8 mouse cellular contexts compared by ENCODE assay signal in genomic region chr4:148591637-148592380, GRCm38 (mm10). TPM values are rescaled to one million over a fixed set of nuclear protein-coding genes. Genes with fewer than 3 reads are reported as not detected.
DNase-seq lines count a peak whose midpoint lies in the region; ATAC-seq and TF ChIP-seq lines count a peak whose summit lies in the region.

No protein-coding gene starts in this region.

- peak overlapping the region; percentile 76 for H3K4me2 ChIP-seq in forebrain, postnatal 0 days (ENCODE audit: low read depth)
- peak overlapping the region; percentile 97 for H3K4me2 ChIP-seq in liver, embryonic 15.5 days

- DNase-seq in heart, embryonic 10.5 days (ENCODE audit: low spot score): peak; percentile 80
- DNase-seq in heart, adult 8-10 months (ENCODE audit: low spot score): no peak
- DNase-seq in 3134 (ENCODE audit: extremely low read depth, insufficient read length, low spot score): peak; percentile 64
- peak; percentile 63 for DNase-seq in forebrain, postnatal 0 days
- DNase-seq in skeletal muscle tissue, adult 2 months (ENCODE audit: low read depth, low spot score): peak; percentile 54
- DNase-seq in thymus, postnatal 14 days: no peak

- peak; percentile 42 for ATAC-seq in forebrain, postnatal 0 days
- peak; percentile 43 for ATAC-seq in liver, embryonic 15.5 days (ENCODE audit: insufficient read depth)

- peak overlapping the region; percentile 69 for H3K9ac ChIP-seq in forebrain, postnatal 0 days
- peak overlapping the region; percentile 72 for H3K9ac ChIP-seq in liver, embryonic 15.5 days

- H3K4me3 ChIP-seq in heart, embryonic 10.5 days: peak overlapping the region; percentile 76
- H3K4me3 ChIP-seq in bone marrow, adult 2 months (replicated peaks; ENCODE audit: control insufficient read depth, low read depth, low read length): peak overlapping the region; percentile 76
- peak overlapping the region; percentile 72 for H3K4me3 ChIP-seq in forebrain, postnatal 0 days (ENCODE audit: low read depth, low read length)
- H3K4me3 ChIP-seq in liver, embryonic 15.5 days (replicated peaks): peak overlapping the region; percentile 87

- peak overlapping the region; percentile 89 for H3K27ac ChIP-seq in heart, embryonic 10.5 days
- peak overlapping the region; percentile 14; the same call in 1 of the 2 replicates for H3K27ac ChIP-seq in bone marrow, adult 2 months (ENCODE audit: control insufficient read depth, insufficient read depth, low read depth, low read length, poor library complexity)
- peak overlapping the region; percentile 78 for H3K27ac ChIP-seq in forebrain, postnatal 0 days (ENCODE audit: low read depth, low read length)
- H3K27ac ChIP-seq in liver, embryonic 15.5 days (replicated peaks): peak overlapping the region; percentile 71

- WGBS in heart, embryonic 10.5 days: under 1% methylated on average over 53 of the region's 53 CpGs
- WGBS in bone marrow, adult 2 months: under 1% methylated on average over 52 of the region's 53 CpGs
- WGBS in forebrain, postnatal 0 days: 4% methylated on average over 53 of the region's 53 CpGs
- under 1% methylated on average over 53 of the region's 53 CpGs for WGBS in liver, embryonic 15.5 days (ENCODE audit: insufficient replicate concordance)

- no peak for TF ChIP-seq CTCF in bone marrow, adult 2 months (IDR thresholded peaks at IDR 0.05; ENCODE audit: control insufficient read depth, insufficient read depth, low read length)
- TF ChIP-seq CTCF in forebrain, postnatal 0 days (IDR thresholded peaks at IDR 0.05; ENCODE audit: low read depth): no peak

- peaks cover 25% of the 10 kb centered on the region for H3K4me1 ChIP-seq in heart, embryonic 10.5 days
- H3K4me1 ChIP-seq in bone marrow, adult 2 months (ENCODE audit: control insufficient read depth, insufficient read depth, low read length): peaks cover 5% of the 10 kb centered on the region; the same call in 1 of the 2 replicates
- H3K4me1 ChIP-seq in forebrain, postnatal 0 days (ENCODE audit: insufficient read depth): peaks cover 6% of the 10 kb centered on the region; the same call in 1 of the 2 replicates
- H3K4me1 ChIP-seq in liver, embryonic 15.5 days (replicated peaks): peaks cover 41% of the 10 kb centered on the region

- H3K36me3 ChIP-seq in heart, embryonic 10.5 days: peaks cover 44% of the 10 kb centered on the region
- H3K36me3 ChIP-seq in forebrain, postnatal 0 days (ENCODE audit: insufficient read depth): peaks cover 33% of the 10 kb centered on the region
- H3K36me3 ChIP-seq in liver, embryonic 15.5 days (replicated peaks): peaks cover 37% of the 10 kb centered on the region

- no peaks in the 10 kb centered on the region for H3K27me3 ChIP-seq in heart, embryonic 10.5 days (ENCODE audit: insufficient read depth, poor library complexity, severe bottlenecking)
- no peaks in the 10 kb centered on the region for H3K27me3 ChIP-seq in forebrain, postnatal 0 days (ENCODE audit: insufficient read depth, low read length)
- H3K27me3 ChIP-seq in liver, embryonic 15.5 days: no peaks in the 10 kb centered on the region

- no peak for TF ChIP-seq POLR2A in bone marrow, adult 2 months (IDR thresholded peaks at IDR 0.05; ENCODE audit: borderline replicate concordance, control insufficient read depth, low read depth, low read length)

- no peaks in the 10 kb centered on the region for H3K9me3 ChIP-seq in heart, embryonic 10.5 days
- H3K9me3 ChIP-seq in forebrain, postnatal 0 days (ENCODE audit: low read length): no peaks in the 10 kb centered on the region
- no peaks in the 10 kb centered on the region for H3K9me3 ChIP-seq in liver, embryonic 15.5 days (replicated peaks)

RNA-seq across cellular contexts. Expression of gene Srm, which starts 0.5 kb away (rescaled TPM):
- 197 and 306 TPM in 2 replicates for polyA plus RNA-seq in heart, embryonic 10.5 days (2016; fragmentation: Nextera tagmentation; extraction: Ambion mirVana)
- 10 to 100 TPM; 16.1 to 19.6 (median 17.7) TPM for total RNA-seq in heart, adult 8-10 months (2022)
- polyA plus RNA-seq in bone marrow, adult 2 months (2011; ENCODE audit: insufficient read depth, insufficient read length, low replicate concordance, missing spikeins): 22.7 and 24.6 TPM in 2 replicates
- 59.9 and 60.3 TPM in 2 replicates for total RNA-seq in forebrain, postnatal 0 days (2014; rRNA removed)
- polyA plus RNA-seq in forebrain, postnatal 0 days (2015; fragmentation: Nextera tagmentation; extraction: Ambion mirVana): 199 and 232 TPM in 2 replicates
- polyA plus RNA-seq in liver, embryonic 15.5 days (2015; fragmentation: Nextera tagmentation; extraction: Ambion mirVana): 128 and 137 TPM in 2 replicates

RNA-seq across cellular contexts. Expression of gene Masp2, which starts 10.5 kb away (rescaled TPM):
- 0.27 and 0.82 TPM in 2 replicates for polyA plus RNA-seq in heart, embryonic 10.5 days (2016; fragmentation: Nextera tagmentation; extraction: Ambion mirVana)
- total RNA-seq in heart, adult 8-10 months (2022): 1 to 10 TPM in 1 of 4 experiments, under 1 TPM in 3; 0.29 to 1.2 (median 0.33) TPM
- polyA plus RNA-seq in bone marrow, adult 2 months (2011; ENCODE audit: insufficient read depth, insufficient read length, low replicate concordance, missing spikeins): 2.6 TPM in 1 of 2 replicates, not detected in the other
- 0.24 TPM in 1 of 2 replicates, not detected in the other for total RNA-seq in forebrain, postnatal 0 days (2014; rRNA removed)
- polyA plus RNA-seq in forebrain, postnatal 0 days (2015; fragmentation: Nextera tagmentation; extraction: Ambion mirVana): 0.26 TPM in 1 of 2 replicates, not detected in the other
- polyA plus RNA-seq in liver, embryonic 15.5 days (2015; fragmentation: Nextera tagmentation; extraction: Ambion mirVana): 44.5 and 56.0 TPM in 2 replicates

RNA-seq across cellular contexts. Expression of gene Exosc10, which starts 33.6 kb away (rescaled TPM):
- polyA plus RNA-seq in heart, embryonic 10.5 days (2016; fragmentation: Nextera tagmentation; extraction: Ambion mirVana): 82.7 and 90.1 TPM in 2 replicates
- 10 to 100 TPM; 31.6 to 40.9 (median 35.7) TPM for total RNA-seq in heart, adult 8-10 months (2022)
- 16.5 and 32.1 TPM in 2 replicates for polyA plus RNA-seq in bone marrow, adult 2 months (2011; ENCODE audit: insufficient read depth, insufficient read length, low replicate concordance, missing spikeins)
- 70.4 and 80.0 TPM in 2 replicates for total RNA-seq in forebrain, postnatal 0 days (2014; rRNA removed)
- polyA plus RNA-seq in forebrain, postnatal 0 days (2015; fragmentation: Nextera tagmentation; extraction: Ambion mirVana): 75.3 and 76.8 TPM in 2 replicates
- 31.9 and 34.1 TPM in 2 replicates for polyA plus RNA-seq in liver, embryonic 15.5 days (2015; fragmentation: Nextera tagmentation; extraction: Ambion mirVana)

RNA-seq across cellular contexts. Expression of gene Tardbp, which starts 35.0 kb away (rescaled TPM):
- polyA plus RNA-seq in heart, embryonic 10.5 days (2016; fragmentation: Nextera tagmentation; extraction: Ambion mirVana): 238 and 301 TPM in 2 replicates
- 100 to 1,000 TPM; 108 to 133 (median 124) TPM for total RNA-seq in heart, adult 8-10 months (2022)
- 172 and 301 TPM in 2 replicates for polyA plus RNA-seq in bone marrow, adult 2 months (2011; ENCODE audit: insufficient read depth, insufficient read length, low replicate concordance, missing spikeins)
- 107 and 159 TPM in 2 replicates for total RNA-seq in forebrain, postnatal 0 days (2014; rRNA removed)
- polyA plus RNA-seq in forebrain, postnatal 0 days (2015; fragmentation: Nextera tagmentation; extraction: Ambion mirVana): 101 and 104 TPM in 2 replicates
- 126 and 128 TPM in 2 replicates for polyA plus RNA-seq in liver, embryonic 15.5 days (2015; fragmentation: Nextera tagmentation; extraction: Ambion mirVana)

RNA-seq across cellular contexts. Expression of gene Gm572, which starts 51.3 kb away (rescaled TPM):
- polyA plus RNA-seq in heart, embryonic 10.5 days (2016; fragmentation: Nextera tagmentation; extraction: Ambion mirVana): not detected in 2 replicates
- total RNA-seq in heart, adult 8-10 months (2022): 1 to 10 TPM; 5.2 to 8.4 (median 6.7) TPM
- not detected in 2 replicates for polyA plus RNA-seq in bone marrow, adult 2 months (2011; ENCODE audit: insufficient read depth, insufficient read length, low replicate concordance, missing spikeins)
- not detected in 2 replicates for total RNA-seq in forebrain, postnatal 0 days (2014; rRNA removed)
- polyA plus RNA-seq in forebrain, postnatal 0 days (2015; fragmentation: Nextera tagmentation; extraction: Ambion mirVana): not detected in 2 replicates
- not detected in 2 replicates for polyA plus RNA-seq in liver, embryonic 15.5 days (2015; fragmentation: Nextera tagmentation; extraction: Ambion mirVana)

Comparison
In these comparisons a context has a peak if more than half of its experiments do, and no peak if none do; other contexts are left out.
1. DNase-seq: peak in heart, embryonic 10.5 days (single experiment), 3134 (single experiment), forebrain, postnatal 0 days (single experiment) and skeletal muscle tissue, adult 2 months (single experiment); none in heart, adult 8-10 months (single experiment) and thymus, postnatal 14 days (single experiment).
2. H3K27ac ChIP-seq: peak in every context shown above with its lines; median percentile 89 in heart, embryonic 10.5 days; 78 in forebrain, postnatal 0 days; 71 in liver, embryonic 15.5 days; 14 in bone marrow, adult 2 months.
3. RNA of gene Masp2, which starts 10.5 kb away (polyA plus RNA-seq): 44.5 to 56.0 TPM in liver, embryonic 15.5 days; 2.6 TPM in bone marrow, adult 2 months, 0.27 to 0.82 TPM in heart, embryonic 10.5 days and 0.26 TPM in forebrain, postnatal 0 days; every median in the first group is over 10 times any median in the second.
4. Peak in every context shown above with its lines, with median percentiles within 50 percentile points of each other: H3K4me3 ChIP-seq.